Mouse (Mus musculus) forebrain, postnatal 0 days (tissue): ENCODE results near the gene Pard6b. TPM values are rescaled to one million over a fixed set of nuclear protein-coding genes. Genes with fewer than 3 reads are reported as not detected.
A peak's percentile ranks its signal among the peaks of the same experiment; 100 is the strongest.

Source experiments
- ATAC-seq: fragments of 200-750 bp; cut with Nextera tagmentation; 2 replicates; pipeline ENCODE4 v1.8.0; 2017; ENCODE audit warnings: mild to moderate bottlenecking, moderate library complexity
- DNase-seq: peaks from one replicate; pipeline ENCODE4 v3.0.0-alpha.2; 2015
- H3K27ac ChIP-seq: fragments of 300-500 bp; sonication (generic); 2 replicates; pipeline ENCODE4 v1.5.1; 2014; ENCODE audit warnings: low read depth, mild to moderate bottlenecking, antibody characterized with exemption, low read length, moderate library complexity, mixed read lengths
- H3K27me3 ChIP-seq: fragments of 300-500 bp; sonication (generic); 2 replicates; pipeline ENCODE4 v1.6.1; 2014; ENCODE audit warnings: mild to moderate bottlenecking, low read length, mixed read lengths; ENCODE audit not compliant: insufficient read depth
- H3K36me3 ChIP-seq: fragments of 300-500 bp; sonication (generic); 2 replicates; pipeline ENCODE4 v1.6.1; 2014; ENCODE audit warnings: mild to moderate bottlenecking, moderate library complexity; ENCODE audit not compliant: insufficient read depth
- H3K4me1 ChIP-seq: fragments of 300-500 bp; sonication (generic); 2 replicates; pipeline ENCODE4 v1.6.1; 2014; ENCODE audit warnings: antibody characterized with exemption; ENCODE audit not compliant: insufficient read depth
- H3K4me2 ChIP-seq: fragments of 300-500 bp; sonication (generic); 2 replicates; pipeline ENCODE4 v1.6.1; 2014; ENCODE audit warnings: low read depth, mild to moderate bottlenecking, moderate library complexity
- H3K4me3 ChIP-seq: fragments of 300-500 bp; sonication (generic); 2 replicates; pipeline ENCODE4 v1.5.1; 2014; ENCODE audit warnings: low read depth, low read length, mixed read lengths
- H3K9ac ChIP-seq: fragments of 300-500 bp; sonication (generic); 2 replicates; pipeline ENCODE4 v1.6.1; 2014; ENCODE audit warnings: mild to moderate bottlenecking
- H3K9me3 ChIP-seq: fragments of 300-500 bp; sonication (generic); 2 replicates; pipeline ENCODE4 v1.6.1; 2016; ENCODE audit warnings: low read length
- CTCF ChIP-seq: sonication (generic); IDR thresholded peaks from 2 replicates; pipeline ENCODE4 v1.5.1; 2016; ENCODE audit warnings: antibody characterized with exemption, control low read depth, low read depth
- WGBS: fragments of 180-500 bp; shearing (Covaris S2); extraction: QIAGEN DNeasy Blood & Tissue Kit; methylation state at CpG from one replicate; pipeline ENCODE4 v1.1.7; 2014; 5-methylcytosine and 5-hydroxymethylcytosine counted together
- polyA plus RNA-seq: library from polyadenylated mRNA; unstranded; fragments of >200 nt; fragmentation: Nextera tagmentation; extraction: Ambion mirVana; gene quantifications from 2 replicates; pipeline ENCODE4 v1.2.1, GENCODE M21; 2015
- total RNA-seq: library from RNA; depleted of rRNA; stranded (reverse); fragments of >200 nt; gene quantifications from 2 replicates; pipeline ENCODE4 v1.2.3, GENCODE M21; 2014

Pard6b gene
- total and polyA plus RNA-seq, 2 experiments from 2014 or later, result 4.1 to 5.3 TPM

DNA sequence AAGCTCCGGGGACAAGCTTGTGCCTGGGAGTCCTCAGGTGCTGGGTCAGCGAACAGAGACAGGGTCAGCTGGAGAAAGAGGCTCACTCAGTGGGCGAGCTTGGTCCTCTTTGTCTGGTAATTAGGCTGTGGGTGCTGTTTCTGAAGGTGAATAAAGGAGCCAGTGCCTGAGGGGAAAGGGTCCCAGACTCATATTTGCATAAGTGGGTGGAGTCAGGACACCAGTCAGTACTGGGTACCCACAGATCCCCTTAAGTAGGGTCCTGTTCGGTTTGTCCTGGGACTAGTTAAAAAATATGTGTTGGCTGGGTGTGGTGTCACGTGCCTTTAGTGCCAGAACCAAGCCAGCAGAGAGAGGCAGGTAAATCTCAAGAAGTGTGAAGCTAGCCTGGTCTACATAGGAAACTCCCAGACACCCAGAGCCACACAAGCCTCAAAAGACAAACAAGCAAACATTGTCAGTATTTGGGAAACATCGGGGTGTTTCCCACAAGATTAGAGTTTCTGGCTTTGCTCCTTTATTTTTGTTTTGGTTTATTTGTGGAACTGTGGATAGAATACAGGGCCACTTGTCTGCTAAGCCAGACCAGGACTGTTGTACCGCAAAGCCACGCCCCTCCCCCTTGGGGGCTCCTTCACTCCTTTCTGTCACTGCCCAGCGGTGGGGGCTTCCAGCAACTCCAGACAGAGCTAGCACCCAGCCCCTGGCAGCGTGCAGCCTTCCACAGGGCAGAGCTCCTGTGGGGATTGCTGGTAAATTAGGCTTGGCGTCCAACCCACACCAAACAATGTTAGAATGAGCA lies 44.7 kb downstream of the Pard6b start:
- H3K4me1 ChIP-seq, result no peaks in the 10 kb centered on the region
- H3K9me3 ChIP-seq, result no peaks in the 10 kb centered on the region
- ATAC-seq (no peak), DNase-seq (no peak)
- H3K9ac ChIP-seq, result no peak overlapping the region
- H3K4me3 ChIP-seq, result no peak overlapping the region
- TF ChIP-seq CTCF, result no peak
- no peaks in the 10 kb centered on the region for H3K36me3 ChIP-seq
- WGBS, result 35% methylated on average over 11 of the region's 11 CpGs
- no peaks in the 10 kb centered on the region for H3K27me3 ChIP-seq
- no peak overlapping the region for H3K4me2 ChIP-seq
- no peak overlapping the region for H3K27ac ChIP-seq

DNA sequence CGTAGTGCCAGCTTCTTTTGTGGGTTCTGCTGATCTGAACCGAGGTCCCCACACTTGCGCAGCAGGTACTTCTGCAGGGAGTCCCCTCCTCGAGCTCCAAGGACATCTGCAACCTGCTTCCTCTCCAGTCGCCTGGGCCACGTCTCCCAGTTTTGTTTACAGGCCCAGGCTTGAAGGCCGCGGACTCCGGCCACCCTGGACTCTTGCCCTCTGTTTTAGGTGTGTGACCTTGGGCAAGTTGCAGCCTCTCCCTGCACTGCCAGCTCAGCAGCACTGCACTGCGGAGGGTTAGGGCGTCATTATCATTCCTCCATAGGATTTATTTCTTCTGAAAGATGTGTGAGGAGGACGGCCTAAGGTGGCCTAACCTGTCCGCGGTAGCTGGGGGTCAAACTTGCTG lies 47.0 kb downstream of the Pard6b start:
- Histone ChIP-seq H3K4me1 (no peaks in the 10 kb centered on the region), H3K4me2 (no peak overlapping the region), H3K27ac (peak overlapping the region; percentile 59; the same call in 1 of the 2 replicates), H3K9me3 (no peaks in the 10 kb centered on the region), H3K27me3 (no peaks in the 10 kb centered on the region), H3K9ac (no peak overlapping the region), H3K4me3 (no peak overlapping the region), H3K36me3 (no peaks in the 10 kb centered on the region)
- 73% methylated on average over 14 of the region's 14 CpGs for WGBS
- ATAC-seq, result no peak
- TF ChIP-seq CTCF, result no peak
- no peak for DNase-seq

DNA sequence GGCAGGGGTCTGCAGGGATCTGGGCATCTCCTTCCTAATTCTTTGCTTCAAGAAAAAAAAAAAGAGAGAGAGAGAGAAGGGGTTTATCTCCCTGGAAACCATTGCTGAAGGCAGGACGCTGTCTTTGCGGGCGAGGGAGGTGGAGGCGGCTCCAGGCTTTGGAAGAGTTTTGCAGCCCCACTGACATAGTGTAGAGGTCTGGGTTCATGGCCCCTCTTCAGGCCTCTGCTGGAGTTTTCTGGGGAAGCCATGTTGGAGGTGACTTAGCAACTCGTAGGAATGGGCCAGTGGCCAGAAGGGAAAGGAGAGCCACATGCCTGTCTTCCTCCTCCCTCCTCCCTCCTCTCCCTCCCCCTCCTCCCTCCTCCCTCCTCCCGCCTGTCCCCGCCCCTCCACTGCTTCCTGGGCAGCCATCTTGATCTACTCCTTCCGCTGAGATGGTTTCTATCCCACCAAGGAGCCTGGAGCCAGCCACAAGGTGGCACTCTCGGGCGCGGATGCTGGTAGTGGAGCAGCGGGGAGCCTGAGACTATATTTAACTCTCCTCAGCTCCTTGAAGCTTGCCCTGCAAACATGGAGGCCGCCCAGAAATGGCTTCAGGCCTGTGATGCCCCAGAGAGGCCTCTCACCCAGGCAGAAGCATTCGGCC lies 47.5 kb downstream of the Pard6b start:
- peak; percentile 81 for TF ChIP-seq CTCF
- Histone ChIP-seq H3K27me3 (no peaks in the 10 kb centered on the region), H3K27ac (peak overlapping the region; percentile 59; the same call in 1 of the 2 replicates), H3K36me3 (no peaks in the 10 kb centered on the region), H3K4me1 (no peaks in the 10 kb centered on the region), H3K9ac (no peak overlapping the region), H3K9me3 (no peaks in the 10 kb centered on the region), H3K4me2 (peak overlapping the region; percentile 30), H3K4me3 (no peak overlapping the region)
- 14% methylated on average over 12 of the region's 14 CpGs for WGBS
- peak; percentile 93 for ATAC-seq
- DNase-seq, result peak; percentile 92

DNA sequence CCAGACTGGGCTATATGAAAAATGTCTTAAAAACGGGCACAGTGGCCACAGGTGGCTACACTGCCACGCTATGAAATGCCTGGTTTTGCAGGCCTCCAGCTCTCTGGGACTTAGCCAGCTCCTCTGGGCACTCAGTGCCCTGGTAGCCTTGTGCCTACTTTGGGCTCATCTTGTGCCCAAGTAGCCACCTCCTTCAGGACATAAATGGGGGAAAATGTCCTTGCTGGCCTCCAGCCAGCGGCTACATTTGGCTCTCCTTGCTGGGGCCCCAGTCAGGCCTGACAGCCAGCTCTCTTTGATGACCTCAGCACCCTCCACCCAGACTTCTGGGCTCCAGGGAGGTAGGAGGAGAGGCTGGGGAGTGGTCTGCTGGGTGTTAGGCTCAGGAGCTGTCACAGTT lies 49.2 kb downstream of the Pard6b start:
- no peak for DNase-seq
- Histone ChIP-seq H3K9ac (no peak overlapping the region), H3K4me2 (no peak overlapping the region), H3K27ac (no peak overlapping the region), H3K27me3 (no peaks in the 10 kb centered on the region), H3K9me3 (no peaks in the 10 kb centered on the region), H3K4me3 (no peak overlapping the region), H3K36me3 (no peaks in the 10 kb centered on the region), H3K4me1 (no peaks in the 10 kb centered on the region)
- 79% methylated on average over 3 of the region's 3 CpGs for WGBS
- no peak for TF ChIP-seq CTCF
- ATAC-seq, result no peak

DNA sequence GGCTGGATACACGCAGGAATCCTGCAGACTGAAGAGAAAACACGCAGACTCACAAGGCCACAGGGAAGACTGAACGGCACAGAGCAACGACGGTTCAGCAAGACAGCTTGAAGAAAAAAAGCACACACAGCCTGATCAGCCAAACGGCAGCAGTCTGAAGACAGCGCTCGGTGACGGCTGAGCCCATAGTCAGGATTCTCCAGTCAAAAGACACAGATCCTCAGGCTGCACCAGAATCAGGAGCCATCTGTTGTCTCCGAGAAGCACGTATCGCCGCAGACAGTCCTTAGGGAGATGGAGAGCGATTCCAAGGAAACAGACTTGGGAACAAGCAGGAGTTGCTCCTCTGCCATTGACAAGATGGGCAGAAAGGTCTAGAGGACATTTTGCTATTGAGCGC lies 56.4 kb downstream of the Pard6b start:
- 54% methylated on average over 15 of the region's 15 CpGs for WGBS
- H3K4me3 ChIP-seq, result no peak overlapping the region
- DNase-seq (peak; percentile 75), ATAC-seq (peak; percentile 89)
- 0 out of 2 replicates have a peak overlapping the region, but pooled peaks have one; percentile 17 for H3K4me2 ChIP-seq
- H3K36me3 ChIP-seq, result no peaks in the 10 kb centered on the region
- no peaks in the 10 kb centered on the region for H3K27me3 ChIP-seq
- TF ChIP-seq CTCF, result no peak
- no peaks in the 10 kb centered on the region for H3K4me1 ChIP-seq
- no peak overlapping the region for H3K9ac ChIP-seq
- no peaks in the 10 kb centered on the region for H3K9me3 ChIP-seq
- peak overlapping the region; percentile 77 for H3K27ac ChIP-seq

DNA sequence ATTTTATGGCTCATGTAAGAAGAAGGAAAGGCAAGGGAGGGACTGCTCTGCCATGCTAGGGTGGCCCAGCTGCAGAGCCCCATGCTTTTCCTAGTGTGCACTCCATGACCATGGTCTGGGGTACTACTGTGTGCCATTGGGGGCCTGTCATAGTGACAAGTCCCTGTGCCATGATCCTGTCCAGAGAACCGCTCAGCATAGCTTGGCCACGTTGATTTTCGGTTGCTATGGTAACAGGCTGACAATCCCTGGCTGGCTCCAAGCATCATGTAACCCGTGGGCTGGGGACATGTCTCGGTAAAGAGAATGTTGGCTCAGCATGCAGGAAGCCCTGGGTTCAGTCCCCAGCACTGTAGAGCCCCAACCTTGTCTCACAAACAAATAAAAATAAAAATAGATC lies 63.0 kb downstream of the Pard6b start:
- DNase-seq (peak; percentile 65), ATAC-seq (peak; percentile 67)
- Histone ChIP-seq H3K4me3 (no peak overlapping the region), H3K9ac (no peak overlapping the region), H3K27ac (no peak overlapping the region), H3K27me3 (no peaks in the 10 kb centered on the region), H3K36me3 (no peaks in the 10 kb centered on the region), H3K4me1 (0 out of 2 replicates have a peak, but pooled peaks cover 2% of the 10 kb centered on the region), H3K9me3 (no peaks in the 10 kb centered on the region), H3K4me2 (no peak overlapping the region)
- TF ChIP-seq CTCF, result no peak
- 23% methylated on average over 5 of the region's 5 CpGs for WGBS

DNA sequence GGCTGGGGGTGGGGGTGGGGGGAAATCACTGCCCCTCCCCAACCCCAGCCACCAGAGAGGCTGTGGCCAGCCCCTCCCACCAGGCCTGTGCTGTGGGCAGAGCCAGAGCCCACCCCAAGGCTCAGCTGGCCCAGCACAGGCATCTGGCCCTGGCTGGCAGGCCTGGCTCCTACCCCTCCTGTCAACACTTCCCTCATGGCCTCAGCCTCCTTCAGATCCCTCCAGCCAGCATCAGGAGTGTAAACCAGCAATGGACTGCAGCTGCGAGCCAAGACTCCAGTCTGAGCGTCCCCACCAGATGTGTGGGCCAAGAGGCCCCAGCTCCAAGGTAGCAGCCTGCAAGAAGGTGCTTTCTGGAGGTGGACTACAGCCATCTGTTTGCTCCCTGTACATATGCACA lies 64.6 kb downstream of the Pard6b start:
- no peak for ATAC-seq
- Histone ChIP-seq H3K27ac (no peak overlapping the region), H3K4me3 (no peak overlapping the region), H3K4me2 (no peak overlapping the region), H3K4me1 (0 out of 2 replicates have a peak, but pooled peaks cover 2% of the 10 kb centered on the region), H3K9me3 (no peaks in the 10 kb centered on the region), H3K27me3 (no peaks in the 10 kb centered on the region), H3K9ac (no peak overlapping the region), H3K36me3 (no peaks in the 10 kb centered on the region)
- DNase-seq, result no peak
- TF ChIP-seq CTCF, result no peak
- 60% methylated on average over 2 of the region's 2 CpGs for WGBS
